Mouse (Mus musculus): ENCODE measurements around the gene Misp. TPM values are rescaled to one million over a fixed set of nuclear protein-coding genes. Genes with fewer than 3 reads are reported as not detected.

Gene Misp
- total RNA-seq, 2 experiments from 2014 or later, result 0.26 to 0.54 TPM

GRCm38 (mm10) chr10:79815671-79816494, 4.9 kb upstream of the Misp start:
- DNase-seq, result no peak
- intact Hi-C loops (cut with DNase I), result loop anchor here (5.0 kb wide), 1 partner anchor 34 kb away; no protein-coding TSS in a partner anchor

- intact Hi-C loops (cut with DNase I), result loop anchor here (5.0 kb wide), 1 partner anchor 35 kb away; no protein-coding TSS in a partner anchor
Measured at GRCm38 (mm10) chr10:79817111-79817510, 3.7 kb upstream of the Misp start.

GRCm38 (mm10) chr10:79818225-79818624, 2.6 kb upstream of the Misp start:
- intact Hi-C loops (cut with DNase I), result loop anchor here (5.0 kb wide), 1 partner anchor 36 kb away; no protein-coding TSS in a partner anchor
- DNase-seq, result no peak

More at GRCm38 (mm10) chr10:79817111-79817510, 3.7 kb upstream of the Misp start:
- no peak for DNase-seq

- intact Hi-C loops (cut with DNase I), result loop anchor here (5.0 kb wide), 1 partner anchor 37 kb away; no protein-coding TSS in a partner anchor
Measured at GRCm38 (mm10) chr10:79819606-79820005, 1.2 kb upstream of the Misp start.

DNA sequence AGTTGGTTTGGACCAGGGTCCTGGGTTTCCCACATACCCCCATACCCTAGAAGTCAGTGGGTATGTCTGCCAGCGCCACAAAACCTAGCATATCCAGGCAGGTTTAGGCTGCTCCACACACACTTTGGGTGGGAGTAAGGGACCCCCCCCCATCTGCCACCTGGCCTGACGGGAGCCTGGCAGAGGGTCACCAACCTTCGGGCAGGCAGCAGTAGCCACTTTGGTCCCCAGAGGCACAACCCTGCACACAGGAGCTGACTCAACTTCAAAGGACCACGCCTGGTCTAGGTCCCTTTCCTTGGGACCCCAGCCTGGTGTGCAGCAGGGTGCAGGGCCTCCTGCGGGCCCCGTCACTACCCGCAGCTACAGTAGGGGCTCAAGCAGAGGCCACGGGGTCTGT, 512 bp upstream of the Misp start:
- intact Hi-C loops (cut with DNase I), result no loop called here
- DNase-seq, result no peak

More at GRCm38 (mm10) chr10:79819606-79820005, 1.2 kb upstream of the Misp start:
- no peak for DNase-seq

DNA sequence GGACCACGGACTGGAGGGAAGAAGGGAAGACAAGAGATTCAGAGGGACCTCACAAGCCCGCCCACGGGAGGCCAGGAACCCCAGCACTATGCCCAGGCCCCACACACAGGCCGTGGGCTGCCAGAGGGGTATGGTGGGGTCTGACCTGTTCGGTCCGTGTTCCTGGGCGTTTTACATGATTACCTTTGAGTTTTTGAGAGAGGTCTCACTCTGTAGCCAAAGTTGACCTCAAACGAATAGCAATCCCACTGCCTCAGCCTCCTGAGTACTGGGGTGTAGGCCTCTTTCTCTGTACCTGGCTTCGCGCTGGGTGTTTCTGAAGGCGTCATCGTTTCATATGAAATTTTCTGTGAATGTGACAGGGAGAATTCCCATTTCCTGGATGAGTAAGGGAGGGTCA, 942 bp downstream of the Misp start:
- no peak for DNase-seq
- intact Hi-C loops (cut with DNase I), result no loop called here

DNA sequence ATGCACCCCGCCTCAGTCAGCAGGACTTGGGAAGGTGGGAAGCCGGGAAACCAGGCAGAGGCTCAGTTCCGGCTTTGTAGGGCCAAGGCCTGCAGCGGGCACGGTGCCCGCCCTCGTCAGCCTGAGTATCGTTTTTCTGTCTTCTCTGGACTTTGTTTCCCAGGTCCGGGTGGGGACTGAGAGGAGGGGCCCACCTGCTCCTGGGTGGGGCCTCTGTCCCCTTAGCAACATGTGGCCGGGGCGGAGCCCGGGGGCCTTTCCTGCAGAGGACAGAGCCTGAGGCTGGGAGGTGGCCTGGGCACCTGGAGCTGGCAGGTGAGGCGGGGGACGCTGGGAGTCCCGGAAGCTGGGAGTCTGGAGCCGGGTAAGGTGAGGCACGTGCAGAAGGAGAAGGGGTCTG, 1.6 kb downstream of the Misp start:
- DNase-seq, result peak in 1 of 2 experiments; percentile 23
- intact Hi-C loops (cut with DNase I), result no loop called here

GRCm38 (mm10) chr10:79823011-79823410, 2.2 kb downstream of the Misp start:
- intact Hi-C loops (cut with DNase I), result no loop called here
- DNase-seq, result no peak

DNA sequence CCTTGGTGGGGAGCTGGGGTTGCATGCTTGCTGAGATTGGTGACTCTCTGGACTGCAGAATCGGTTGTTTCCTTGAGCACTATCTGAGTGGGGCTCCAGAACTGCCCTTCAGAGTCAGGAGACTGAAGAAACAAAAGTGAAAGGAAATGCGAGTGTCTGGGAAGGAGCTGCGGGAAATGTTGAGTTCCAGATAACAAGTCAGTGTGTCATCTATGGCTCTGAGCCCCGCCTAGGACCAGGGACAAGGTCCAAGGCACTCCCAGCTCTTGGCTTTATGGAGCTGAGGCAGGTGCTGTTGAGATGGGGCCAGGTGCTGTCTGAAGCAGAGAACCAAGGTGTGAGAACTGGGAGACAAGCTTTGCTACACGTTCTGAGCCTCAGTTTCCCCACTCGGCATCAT, 3.6 kb downstream of the Misp start:
- intact Hi-C loops (cut with DNase I), result no loop called here
- DNase-seq, result peak in 1 of 2 experiments; percentile 36

DNA sequence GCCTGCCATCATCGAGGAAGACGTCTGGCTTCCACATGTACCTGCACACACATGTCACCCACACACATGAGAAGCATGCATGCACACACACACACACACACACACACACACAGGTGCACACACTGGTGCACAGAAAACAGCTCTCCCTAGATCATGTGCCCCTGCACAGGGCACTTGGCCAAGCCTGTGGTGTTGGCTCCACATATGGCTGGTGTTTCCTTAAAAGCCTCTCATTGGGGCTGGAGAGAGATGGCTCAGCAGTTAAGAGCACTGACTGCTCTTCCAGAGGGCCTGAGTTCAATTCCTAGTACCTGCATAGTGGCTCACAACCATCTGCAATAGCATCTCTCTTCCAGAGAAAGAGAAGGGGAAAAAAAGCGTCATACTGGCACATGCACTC, 10.8 kb downstream of the Misp start:
- DNase-seq, result no peak
- intact Hi-C loops (cut with DNase I), result no loop called here

DNA sequence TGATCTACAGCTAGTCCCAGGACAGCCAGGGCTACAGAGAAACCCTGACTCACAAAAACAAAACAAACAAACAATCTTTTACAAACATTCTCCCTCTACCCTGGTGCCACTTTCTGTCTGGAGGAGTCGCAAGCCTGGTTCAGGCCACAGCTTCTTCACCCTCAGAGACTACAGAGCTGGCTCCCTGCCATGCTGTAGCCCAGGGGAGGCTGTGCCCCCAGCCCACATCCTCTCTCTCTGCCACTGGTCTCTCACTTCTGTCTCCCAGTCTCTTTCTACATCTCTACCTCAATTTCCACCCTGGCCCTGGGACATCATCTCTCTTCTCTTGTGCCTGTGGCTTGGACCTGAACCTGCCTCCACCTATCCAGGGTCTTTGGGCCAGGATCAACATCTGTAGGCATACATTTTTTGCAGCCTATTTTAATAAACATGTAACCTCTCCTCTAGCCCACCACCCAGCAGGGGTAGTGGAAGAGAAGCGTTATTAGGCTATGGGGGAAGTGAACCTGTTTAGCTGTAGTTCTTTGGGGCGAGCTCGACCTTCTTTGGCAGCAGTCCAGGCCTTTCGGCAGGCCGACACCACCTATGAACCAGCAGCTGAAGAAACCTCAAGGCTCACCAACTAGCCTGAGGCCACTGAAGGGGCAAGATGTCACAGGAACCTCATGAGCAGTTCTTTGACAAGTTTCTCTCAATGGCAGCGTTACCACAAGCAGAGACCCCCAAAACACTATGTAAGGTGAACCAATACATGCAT, 11.4 kb downstream of the Misp start:
- DNase-seq, result no peak
- intact Hi-C loops (cut with DNase I), result no loop called here

DNA sequence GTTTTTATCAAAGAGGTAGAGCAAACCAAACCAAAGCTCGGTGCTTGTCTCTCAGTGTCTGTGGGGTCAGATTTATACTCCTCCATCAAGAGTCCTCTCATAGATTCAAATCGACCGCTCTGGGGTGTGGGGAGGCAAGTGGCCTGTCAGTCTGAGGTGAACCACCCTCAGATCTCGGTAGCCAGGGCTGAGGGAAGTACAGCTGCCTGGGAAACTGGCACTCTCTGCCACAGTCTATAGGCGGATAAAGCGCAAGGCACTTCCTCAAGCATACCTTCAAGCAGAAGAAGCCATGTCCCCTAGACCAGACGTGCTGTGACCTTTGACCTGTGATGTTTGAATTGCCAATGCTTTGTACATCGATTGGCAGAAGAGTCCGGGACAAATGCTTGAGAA, 12.0 kb downstream of the Misp start:
- DNase-seq, result no peak
- intact Hi-C loops (cut with DNase I), result no loop called here

DNA sequence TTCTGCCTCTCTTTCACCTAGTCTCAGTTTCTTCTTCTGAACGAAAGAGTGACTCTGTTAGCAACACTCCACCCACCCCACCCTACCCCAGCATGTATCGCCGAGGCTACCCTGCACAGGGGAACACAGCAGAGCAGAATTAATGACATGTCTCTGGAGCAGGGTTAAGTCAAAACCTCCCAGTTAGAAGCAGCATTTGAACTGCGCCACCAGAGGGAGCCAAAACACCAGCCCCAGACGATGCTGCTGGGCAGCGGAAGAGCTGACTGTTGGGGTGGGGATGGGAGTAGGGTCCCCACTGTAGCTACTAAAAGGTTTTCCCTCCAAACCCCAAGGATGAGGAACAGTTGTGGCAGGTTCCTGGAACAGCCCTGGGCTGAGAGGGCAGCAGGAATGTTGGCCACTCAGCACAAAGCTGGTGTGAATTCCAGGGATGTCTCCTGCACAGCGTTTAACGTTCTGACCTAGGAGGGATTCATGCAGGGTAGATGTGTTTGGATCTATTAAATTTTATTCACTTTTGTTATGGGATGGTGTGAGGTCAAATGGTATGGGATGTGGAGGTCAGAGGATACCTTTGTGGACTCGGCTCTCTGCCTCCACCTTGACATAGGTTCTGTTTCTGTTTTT, 14.1 kb downstream of the Misp start:
- intact Hi-C loops (cut with DNase I), result loop anchor here (1.0 to 2.0 kb wide), 4 partner anchors 48 to 122 kb away; no protein-coding TSS in a partner anchor
- DNase-seq, result peak; percentile 84 to 87

GRCm38 (mm10) chr10:79836918-79837317, 16.1 kb downstream of the Misp start:
- intact Hi-C loops (cut with DNase I), result no loop called here
- no peak for DNase-seq

DNA sequence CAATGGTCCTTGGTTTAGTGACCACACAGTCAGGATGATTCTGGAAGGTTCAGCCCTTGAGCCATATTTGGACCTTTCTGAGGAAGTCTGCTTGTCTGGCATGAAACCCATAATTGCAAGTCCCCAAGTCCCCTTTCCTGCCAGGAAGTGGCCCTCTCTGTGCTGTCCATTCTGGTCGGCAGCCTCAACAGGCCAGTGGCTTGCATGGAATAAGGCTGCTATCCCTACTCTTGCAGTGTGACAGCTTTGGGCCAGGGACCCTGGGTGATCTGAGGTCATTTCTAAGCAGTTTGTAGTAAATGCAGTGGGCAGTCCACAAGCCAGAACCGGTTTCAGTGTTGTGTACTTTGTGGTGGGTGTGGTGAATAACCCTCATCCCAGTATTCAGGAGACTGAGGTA, 17.4 kb downstream of the Misp start:
- intact Hi-C loops (cut with DNase I), result no loop called here

GRCm38 (mm10) chr10:79840091-79840490, 19.3 kb downstream of the Misp start:
- DNase-seq, result no peak
- intact Hi-C loops (cut with DNase I), result loop anchor here (2.0 kb wide), 1 partner anchor 17 kb away; no protein-coding TSS in a partner anchor

More for the DNA sequence above, 17.4 kb downstream of the Misp start:
- DNase-seq, result no peak

DNA sequence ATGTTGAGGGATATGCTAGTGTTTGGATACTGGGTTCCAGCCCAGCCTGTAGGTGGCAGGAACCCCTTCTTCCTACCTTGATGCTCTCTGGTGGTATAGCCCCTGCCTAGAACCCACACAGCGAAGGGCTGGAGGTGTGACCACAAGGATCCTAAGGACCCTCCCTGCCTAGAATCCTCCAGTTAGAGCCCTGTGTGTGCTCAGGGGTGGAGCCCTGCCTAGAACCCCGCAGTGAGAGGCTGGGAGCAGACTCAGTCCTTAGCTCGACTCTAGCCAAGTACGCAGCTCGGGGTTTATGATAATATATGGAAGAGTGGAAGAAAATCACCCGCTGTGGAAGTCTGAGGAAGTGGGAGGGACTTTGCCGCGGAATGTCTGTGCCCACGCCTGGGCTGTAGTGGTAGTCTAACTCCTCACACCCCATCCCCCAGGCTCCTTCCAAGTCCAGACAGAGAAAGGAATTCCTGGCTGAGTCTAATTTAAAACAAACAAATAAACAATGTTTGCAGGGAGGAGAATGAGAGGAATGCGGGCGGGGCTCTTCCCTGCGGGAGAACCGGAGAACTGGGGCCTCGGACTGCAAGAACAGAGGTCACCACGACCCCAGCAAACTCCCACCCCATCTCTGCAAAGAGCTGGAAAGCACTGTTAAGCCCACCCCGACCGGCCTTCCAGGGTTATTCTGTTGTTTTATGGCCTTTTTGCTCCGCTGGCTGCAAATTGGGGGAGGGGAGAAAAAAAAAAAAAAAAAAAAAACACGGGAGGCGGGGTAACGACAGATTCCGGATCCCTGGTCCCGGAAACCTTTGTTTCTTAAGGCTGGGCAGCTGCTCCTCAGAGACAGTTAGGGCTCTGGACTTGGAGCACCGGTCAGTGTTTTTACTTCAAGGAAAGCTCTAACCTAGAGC, 20.1 kb downstream of the Misp start:
- intact Hi-C loops (cut with DNase I), result loop anchor here (2.0 kb wide), 1 partner anchor 16 kb away; no protein-coding TSS in a partner anchor
- DNase-seq, result peak; percentile 63 to 71

- no peak for DNase-seq
- intact Hi-C loops (cut with DNase I), result no loop called here
Measured at GRCm38 (mm10) chr10:79842322-79842721, 21.5 kb downstream of the Misp start.

DNA sequence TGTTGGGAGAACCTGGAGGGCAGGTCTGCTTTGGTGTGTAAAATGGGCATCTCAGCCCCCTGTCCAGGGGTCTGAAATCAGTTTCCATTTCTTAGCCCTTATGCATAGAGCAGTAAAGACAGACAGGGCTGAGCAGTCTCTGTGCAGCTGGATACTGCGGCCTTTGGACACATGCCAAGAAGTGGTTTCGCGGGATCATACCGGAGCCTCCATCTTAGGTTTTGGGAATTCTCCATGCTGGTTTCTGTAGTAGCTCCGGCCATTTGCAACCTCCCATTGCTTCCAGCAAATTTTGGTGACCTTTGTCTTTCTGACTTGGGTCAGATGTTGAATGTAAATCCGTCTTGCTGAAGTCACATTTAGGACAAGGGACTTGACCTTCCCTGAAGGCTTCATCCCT, 22.7 kb downstream of the Misp start:
- DNase-seq, result no peak
- intact Hi-C loops (cut with DNase I), result no loop called here

GRCm38 (mm10) chr10:79846553-79846952, 25.8 kb downstream of the Misp start:
- intact Hi-C loops (cut with DNase I), result no loop called here
- DNase-seq, result no peak
